Mouse (Mus musculus) left cerebral cortex, adult 2 months (tissue): ENCODE measurements around the gene 5530401A14Rik. TPM values are rescaled to one million over a fixed set of nuclear protein-coding genes. Genes with fewer than 3 reads are reported as not detected.

Source experiments
- DNase-seq, 2 experiments: peaks; one replicate each; pipeline ENCODE4 v3.0.0; 2021 to 2022; ENCODE audit warnings: low spot score in 2 of 2, mixed read lengths in 1 of 2; ENCODE audit errors: extremely low spot score in 1 of 2
- H3K27ac ChIP-seq: fragments of 200-600 bp; 2 replicates; pipeline ENCODE4 v1.8.1; 2022
- H3K4me3 ChIP-seq: fragments of 200-600 bp; 2 replicates; pipeline ENCODE4 v1.8.1; 2022
- CTCF ChIP-seq: fragments of 200-600 bp; IDR thresholded peaks from 2 replicates; pipeline ENCODE4 v1.8.1; 2022; ENCODE audit warnings: antibody characterized with exemption, mild to moderate bottlenecking, moderate library complexity
- intact Hi-C: fragments of 180-260 bp; cut with DNase I; formaldehyde crosslinking; loops from one replicate; pipeline ENCODE4 v1.15.1; 2025
- long read RNA-seq, 2 experiments: library from polyadenylated mRNA; stranded (forward); transcript quantifications; one replicate each; pipeline ENCODE4 v2.0.0; 2021; ENCODE audit warnings: borderline mapping rate in 2 of 2
- total RNA-seq, 2 experiments: library from RNA; stranded (reverse); gene quantifications; 2 replicates each; pipeline ENCODE4 v1.2.3; 2021

The 5530401A14Rik gene
- under 1 TPM in 1 of 2 experiments, not detected in 1; 0.12 TPM for total RNA-seq
- long read RNA-seq, experiment 1, partial matches to known transcripts: 0 of 1 reads
- long read RNA-seq, experiment 1, other reads (novel, unspliced or antisense): 1 of 1 reads
- long read RNA-seq, experiment 2, partial matches to known transcripts: 0 of 4 reads
- long read RNA-seq, experiment 2, other reads (novel, unspliced or antisense): 4 of 4 reads

- Histone ChIP-seq H3K27ac (no peak within 1 kb of the TSS), H3K4me3 (no peak within 1 kb of the TSS)
- DNase-seq: peak; percentile 14 to 29
- intact Hi-C loops: no loop called here
- no peak for TF ChIP-seq CTCF
Measured at GRCm38 (mm10) chr11:81860250-81860972, at the start of gene 5530401A14Rik. Gene 5530401A14Rik, plus strand, starts transcription at chr11:81860673.

- Histone ChIP-seq H3K4me3 (no peak overlapping the region), H3K27ac (peak overlapping the region; percentile 11; the same call in 1 of the 2 replicates)
- intact Hi-C loops: no loop called here
- no peak for TF ChIP-seq CTCF
- DNase-seq: peak; percentile 31 to 32
Measured at GRCm38 (mm10) chr11:81814816-81815215, 45.7 kb upstream of the 5530401A14Rik start.

DNA sequence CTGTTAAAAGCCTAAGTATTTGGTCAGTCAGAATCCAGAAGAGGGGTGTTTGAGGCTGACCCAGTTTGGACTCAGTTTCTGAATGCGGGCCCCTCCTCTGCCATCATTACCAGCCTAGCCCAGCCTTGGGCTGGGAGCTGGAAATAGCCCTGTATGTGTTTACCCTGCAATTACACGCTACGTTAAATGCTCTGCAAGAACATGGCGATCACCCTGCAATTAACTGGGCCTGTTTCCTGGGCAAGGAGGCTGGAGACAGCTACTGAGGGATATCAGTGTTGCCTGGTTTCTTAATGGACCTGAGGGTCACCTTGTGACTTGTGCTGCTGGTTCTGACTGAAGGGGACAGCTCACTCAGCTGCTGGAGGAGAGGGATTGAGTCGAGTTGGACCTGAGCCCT lies 43.9 kb upstream of the 5530401A14Rik start:
- Histone ChIP-seq H3K27ac (no peak overlapping the region), H3K4me3 (no peak overlapping the region)
- no peak for TF ChIP-seq CTCF
- no peak for DNase-seq
- intact Hi-C loops: no loop called here

GRCm38 (mm10) chr11:81832381-81832780 lies 28.1 kb upstream of the 5530401A14Rik start:
- DNase-seq: no peak
- no peak overlapping the region for H3K4me3 ChIP-seq
- intact Hi-C loops: no loop called here
- no peak for TF ChIP-seq CTCF
- no peak overlapping the region for H3K27ac ChIP-seq

DNA sequence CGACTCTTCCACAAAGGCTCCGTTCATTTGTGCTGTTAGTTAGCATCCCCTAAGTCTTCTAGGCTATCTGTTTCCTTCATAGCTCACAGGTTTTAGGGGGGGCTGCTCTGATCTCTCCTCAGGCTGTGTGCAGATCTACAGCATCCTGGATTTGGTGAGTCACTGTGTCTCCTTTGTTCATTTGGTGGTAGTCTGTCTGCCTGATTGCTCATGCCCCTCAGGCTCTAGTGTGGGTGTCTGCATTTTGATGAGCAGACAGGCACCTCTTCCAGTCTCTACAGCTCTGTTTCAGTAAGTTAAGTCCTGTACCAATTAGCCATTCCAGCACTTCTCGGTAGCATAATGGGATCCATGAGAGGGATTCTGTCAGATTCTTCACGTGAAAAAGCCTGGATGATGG lies 22.0 kb upstream of the 5530401A14Rik start:
- no peak for TF ChIP-seq CTCF
- Histone ChIP-seq H3K27ac (no peak overlapping the region), H3K4me3 (no peak overlapping the region)
- DNase-seq: no peak
- intact Hi-C loops: no loop called here

GRCm38 (mm10) chr11:81841001-81841400 lies 19.5 kb upstream of the 5530401A14Rik start:
- Histone ChIP-seq H3K4me3 (no peak overlapping the region), H3K27ac (no peak overlapping the region)
- intact Hi-C loops: no loop called here
- no peak for TF ChIP-seq CTCF
- DNase-seq: no peak

DNA sequence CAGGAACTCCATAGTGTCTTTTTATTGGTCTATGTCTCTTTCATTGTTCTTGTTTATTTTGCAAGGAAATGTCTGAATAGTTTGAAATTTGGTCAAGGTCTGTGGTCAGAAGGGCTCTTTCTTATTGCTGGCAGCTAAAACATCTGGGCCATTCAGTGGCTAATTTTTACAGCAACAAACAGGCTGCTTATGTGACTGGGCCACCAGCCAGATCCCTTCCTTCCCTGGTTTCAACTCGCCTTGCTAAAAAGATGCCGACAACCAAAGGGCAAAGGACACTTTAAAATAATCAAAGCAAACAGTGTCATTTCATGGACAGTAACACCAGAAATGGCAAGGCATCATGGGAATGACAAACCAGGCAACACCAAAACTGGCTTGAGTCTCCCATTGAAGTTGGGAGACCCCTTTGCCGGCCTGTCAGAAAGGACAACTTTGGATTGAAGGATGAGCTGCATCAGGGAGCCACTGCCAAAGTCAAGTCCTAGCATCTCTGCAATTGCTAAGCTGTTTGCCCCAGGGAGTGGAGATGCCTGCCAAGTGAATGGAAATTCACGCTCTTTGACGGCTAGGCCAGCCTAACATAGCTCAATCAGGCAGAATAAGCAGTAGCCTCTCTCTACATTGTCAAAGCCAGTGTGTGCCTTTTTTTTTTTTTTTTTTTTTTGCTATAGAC lies 15.3 kb upstream of the 5530401A14Rik start:
- Histone ChIP-seq H3K4me3 (no peak overlapping the region), H3K27ac (no peak overlapping the region)
- no peak for TF ChIP-seq CTCF
- DNase-seq: no peak
- intact Hi-C loops: no loop called here

- intact Hi-C loops: no loop called here
- no peak for DNase-seq
- TF ChIP-seq CTCF: no peak; the same call in 1 of the 2 replicates
- Histone ChIP-seq H3K4me3 (no peak overlapping the region), H3K27ac (no peak overlapping the region)
Measured at GRCm38 (mm10) chr11:81845686-81846036, 14.8 kb upstream of the 5530401A14Rik start.

DNA sequence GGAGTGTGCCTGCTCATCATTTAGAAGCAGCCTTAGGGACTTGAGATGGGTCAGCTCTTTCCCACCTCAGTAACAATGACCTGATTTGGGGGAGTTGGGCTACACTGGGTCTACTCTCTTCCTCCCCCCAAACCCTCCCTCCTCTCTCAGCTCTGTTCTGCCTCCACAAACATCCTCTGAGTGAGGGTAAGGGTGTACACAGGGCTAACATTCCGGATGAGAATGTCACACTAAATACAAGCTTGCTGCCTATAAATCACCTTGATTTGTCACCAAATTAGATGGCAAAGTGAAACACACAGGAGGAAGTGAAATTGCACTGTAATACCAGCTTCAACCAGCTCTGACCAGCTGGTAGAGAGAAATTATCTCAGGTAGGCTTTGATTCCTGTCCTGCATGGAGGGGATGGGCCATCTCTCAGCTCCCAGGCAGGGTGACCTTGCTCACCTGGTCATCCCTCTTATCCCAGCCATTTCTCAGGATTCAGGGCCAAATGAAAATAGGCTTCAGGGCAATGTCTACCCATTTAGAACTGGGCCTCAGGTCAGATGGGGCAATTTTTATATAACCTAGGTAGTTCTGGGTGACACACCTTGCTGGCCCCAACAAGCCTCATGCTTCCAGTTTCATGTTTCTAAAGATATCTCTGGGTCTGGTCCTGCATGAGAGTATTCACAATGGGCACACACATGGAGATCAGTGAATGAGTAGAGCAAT lies 12.5 kb upstream of the 5530401A14Rik start:
- intact Hi-C loops: no loop called here
- Histone ChIP-seq H3K27ac (no peak overlapping the region), H3K4me3 (no peak overlapping the region)
- no peak for TF ChIP-seq CTCF
- no peak for DNase-seq

GRCm38 (mm10) chr11:81865661-81866382 lies 5.3 kb downstream of the 5530401A14Rik start:
- Histone ChIP-seq H3K27ac (no peak overlapping the region), H3K4me3 (no peak overlapping the region)
- intact Hi-C loops: no loop called here
- peak; percentile 21 to 23 for DNase-seq
- TF ChIP-seq CTCF: no peak

- intact Hi-C loops: no loop called here
- DNase-seq: no peak
- no peak for TF ChIP-seq CTCF
- H3K4me3 ChIP-seq: no peak overlapping the region
- no peak overlapping the region for H3K27ac ChIP-seq
Measured at GRCm38 (mm10) chr11:81871506-81872213, 11.2 kb downstream of the 5530401A14Rik start.
